Mouse (Mus musculus): ENCODE results near the gene Ppp1r10. TPM values are rescaled to one million over a fixed set of nuclear protein-coding genes. Genes with fewer than 3 reads are reported as not detected.
"Not testable (repeated sequence)": the region's sequence is repeated elsewhere in the genome, so short reads cannot be mapped to it uniquely, and the experiment has no call there.

Ppp1r10 gene
- polyA plus RNA-seq, 1 experiment from 2014 or later = 60.2 TPM

GRCm38 (mm10) chr17:35952559-35952958 is 36.3 kb downstream of the Ppp1r10 start:
- 84% methylated on average over 3 of the region's 3 CpGs for WGBS
- not testable (repeated sequence) for H3K4me3 ChIP-seq; ATAC-seq (ENCODE audit: low FRiP score, low read depth); H3K27ac ChIP-seq; H3K27me3 ChIP-seq (replicated peaks); H3K4me2 ChIP-seq (replicated peaks); H3K9ac ChIP-seq; H3K9me3 ChIP-seq; H3K4me1 ChIP-seq
- peaks cover 20% of the 10 kb centered on the region for H3K36me3 ChIP-seq

- Histone ChIP-seq H3K4me2 (replicated peaks) (no peak overlapping the region), H3K4me1 (no peaks in the 10 kb centered on the region), H3K9ac (no peak overlapping the region), H3K36me3 (peaks cover 41% of the 10 kb centered on the region), H3K27me3 (replicated peaks) (no peaks in the 10 kb centered on the region), H3K27ac (no peak overlapping the region), H3K9me3 (no peaks in the 10 kb centered on the region), H3K4me3 (no peak overlapping the region)
- WGBS = 78% methylated on average over 8 of the region's 8 CpGs
- ATAC-seq (ENCODE audit: low FRiP score, low read depth) = no peak
Observed at GRCm38 (mm10) chr17:35954665-35955064, 38.4 kb downstream of the Ppp1r10 start.

GRCm38 (mm10) chr17:35958533-35959223 is 42.4 kb downstream of the Ppp1r10 start:
- no peak overlapping the region for H3K4me2 ChIP-seq (replicated peaks)
- H3K9me3 ChIP-seq = no peaks in the 10 kb centered on the region
- no peak overlapping the region for H3K9ac ChIP-seq
- H3K27me3 ChIP-seq (replicated peaks) = no peaks in the 10 kb centered on the region
- no peak overlapping the region for H3K4me3 ChIP-seq
- H3K36me3 ChIP-seq = peaks cover 82% of the 10 kb centered on the region
- H3K4me1 ChIP-seq = no peaks in the 10 kb centered on the region
- ATAC-seq (ENCODE audit: low FRiP score, low read depth) = no peak
- H3K27ac ChIP-seq = no peak overlapping the region
- 97% methylated on average over 15 of the region's 15 CpGs for WGBS

- 92% methylated on average over 10 of the region's 10 CpGs for WGBS
- Histone ChIP-seq H3K4me1 (peaks cover 6% of the 10 kb centered on the region; the same call in 1 of the 2 replicates), H3K4me3 (no peak overlapping the region), H3K27me3 (replicated peaks) (no peaks in the 10 kb centered on the region), H3K4me2 (replicated peaks) (no peak overlapping the region), H3K9ac (no peak overlapping the region), H3K36me3 (peaks cover 83% of the 10 kb centered on the region), H3K9me3 (no peaks in the 10 kb centered on the region), H3K27ac (no peak overlapping the region)
- ATAC-seq (ENCODE audit: low FRiP score, low read depth) = no peak
Observed at GRCm38 (mm10) chr17:35963279-35963678, 47.0 kb downstream of the Ppp1r10 start.

- no peaks in the 10 kb centered on the region for H3K9me3 ChIP-seq
- H3K27ac ChIP-seq = no peak overlapping the region
- H3K4me1 ChIP-seq = peaks cover 21% of the 10 kb centered on the region
- no peak overlapping the region for H3K4me2 ChIP-seq (replicated peaks)
- H3K27me3 ChIP-seq (replicated peaks) = no peaks in the 10 kb centered on the region
- 93% methylated on average over 2 of the region's 2 CpGs for WGBS
- no peak overlapping the region for H3K9ac ChIP-seq
- peaks cover 46% of the 10 kb centered on the region for H3K36me3 ChIP-seq
- no peak for ATAC-seq (ENCODE audit: low FRiP score, low read depth)
- H3K4me3 ChIP-seq = no peak overlapping the region
Observed at GRCm38 (mm10) chr17:35967621-35968020, 51.4 kb downstream of the Ppp1r10 start.

GRCm38 (mm10) chr17:35969418-35970389 is 53.5 kb downstream of the Ppp1r10 start, which contains the start of gene Abcf1:
TSS of gene Abcf1 (minus strand) at chr17:35969761.
- H3K9me3 ChIP-seq = no peaks in the 10 kb centered on the region
- WGBS = under 1% methylated on average over 68 of the region's 68 CpGs
- peak within 1 kb of the TSS; percentile 62 for H3K27ac ChIP-seq
- peak within 1 kb of the TSS; percentile 78 for H3K4me2 ChIP-seq (replicated peaks)
- no peaks in the 10 kb centered on the region for H3K27me3 ChIP-seq (replicated peaks)
- peak within 1 kb of the TSS; percentile 87 for H3K4me3 ChIP-seq
- H3K4me1 ChIP-seq = peaks cover 21% of the 10 kb centered on the region
- peak; percentile 98 for ATAC-seq (ENCODE audit: low FRiP score, low read depth)
- H3K9ac ChIP-seq = peak within 1 kb of the TSS; percentile 87
- H3K36me3 ChIP-seq = peaks cover 42% of the 10 kb centered on the region

GRCm38 (mm10) chr17:35972131-35972530 is 55.9 kb downstream of the Ppp1r10 start:
- no peak for ATAC-seq (ENCODE audit: low FRiP score, low read depth)
- Histone ChIP-seq H3K9ac (no peak overlapping the region), H3K27ac (no peak overlapping the region), H3K4me2 (replicated peaks) (no peak overlapping the region), H3K27me3 (replicated peaks) (no peaks in the 10 kb centered on the region), H3K4me3 (no peak overlapping the region), H3K9me3 (no peaks in the 10 kb centered on the region), H3K4me1 (peaks cover 21% of the 10 kb centered on the region), H3K36me3 (peaks cover 28% of the 10 kb centered on the region)
- WGBS = 85% methylated on average over 1 of the region's 1 CpGs

GRCm38 (mm10) chr17:35978811-35979400 is 62.7 kb downstream of the Ppp1r10 start:
- H3K27ac ChIP-seq = peak overlapping the region; percentile 86
- WGBS = under 1% methylated on average over 41 of the region's 41 CpGs
- peaks cover 21% of the 10 kb centered on the region for H3K4me1 ChIP-seq
- peak overlapping the region; percentile 90 for H3K4me2 ChIP-seq (replicated peaks)
- H3K9ac ChIP-seq = peak overlapping the region; percentile 86
- H3K9me3 ChIP-seq = no peaks in the 10 kb centered on the region
- H3K4me3 ChIP-seq = peak overlapping the region; percentile 94
- H3K36me3 ChIP-seq = peaks cover 37% of the 10 kb centered on the region
- no peaks in the 10 kb centered on the region for H3K27me3 ChIP-seq (replicated peaks)
- peak; percentile 86 for ATAC-seq (ENCODE audit: low FRiP score, low read depth)

GRCm38 (mm10) chr17:35979401-35980362 is 63.4 kb downstream of the Ppp1r10 start, which contains the start of the genes Gnl1 and Prr3:
TSS of gene Gnl1 (plus strand) at chr17:35979851.
TSS of gene Prr3 (minus strand) at chr17:35980236.
- peak; percentile 79 for ATAC-seq (ENCODE audit: low FRiP score, low read depth)

GRCm38 (mm10) chr17:35980363-35980754 is 64.1 kb downstream of the Ppp1r10 start:
- H3K9ac ChIP-seq = peak overlapping the region; percentile 86
- H3K27ac ChIP-seq = peak overlapping the region; percentile 86
- peak overlapping the region; percentile 90 for H3K4me2 ChIP-seq (replicated peaks)
- H3K36me3 ChIP-seq = peaks cover 37% of the 10 kb centered on the region
- peak overlapping the region; percentile 94 for H3K4me3 ChIP-seq
- peaks cover 21% of the 10 kb centered on the region for H3K4me1 ChIP-seq
- under 1% methylated on average over 29 of the region's 29 CpGs for WGBS
- H3K9me3 ChIP-seq = no peaks in the 10 kb centered on the region
- H3K27me3 ChIP-seq (replicated peaks) = no peaks in the 10 kb centered on the region
- peak; percentile 14; the same call in 1 of the 2 replicates for ATAC-seq (ENCODE audit: low FRiP score, low read depth)

More at GRCm38 (mm10) chr17:35979401-35980362, 63.4 kb downstream of the Ppp1r10 start, which contains the start of the genes Gnl1 and Prr3:
- peak within 1 kb of the TSS; percentile 94 for H3K4me3 ChIP-seq
- H3K4me1 ChIP-seq = peaks cover 21% of the 10 kb centered on the region
- no peaks in the 10 kb centered on the region for H3K9me3 ChIP-seq
- H3K27me3 ChIP-seq (replicated peaks) = no peaks in the 10 kb centered on the region
- peak within 1 kb of the TSS; percentile 90 for H3K4me2 ChIP-seq (replicated peaks)
- H3K36me3 ChIP-seq = peaks cover 33% of the 10 kb centered on the region
- H3K27ac ChIP-seq = peak within 1 kb of the TSS; percentile 86
- peak within 1 kb of the TSS; percentile 86 for H3K9ac ChIP-seq
- under 1% methylated on average over 107 of the region's 109 CpGs for WGBS

GRCm38 (mm10) chr17:35981776-35982175 is 65.5 kb downstream of the Ppp1r10 start:
- 90% methylated on average over 9 of the region's 9 CpGs for WGBS
- H3K27ac ChIP-seq = no peak overlapping the region
- 0 out of 2 replicates have a peak overlapping the region, but pooled peaks have one; percentile 27 for H3K9ac ChIP-seq

More at GRCm38 (mm10) chr17:35981776-35982175, 65.5 kb downstream of the Ppp1r10 start:
- no peaks in the 10 kb centered on the region for H3K27me3 ChIP-seq (replicated peaks)
- H3K36me3 ChIP-seq = peaks cover 47% of the 10 kb centered on the region
- no peaks in the 10 kb centered on the region for H3K9me3 ChIP-seq
- peaks cover 21% of the 10 kb centered on the region for H3K4me1 ChIP-seq
- no peak overlapping the region for H3K4me3 ChIP-seq
- no peak overlapping the region for H3K4me2 ChIP-seq (replicated peaks)
- ATAC-seq (ENCODE audit: low FRiP score, low read depth) = no peak

Measured in neural tube, embryonic 12.5 days (tissue).